Mouse (Mus musculus): Measurements from ENCODE around the gene Frmd4a. TPM values are rescaled to one million over a fixed set of nuclear protein-coding genes. Genes with fewer than 3 reads are reported as not detected.

Gene Frmd4a
- polyA plus RNA-seq, 1 experiment from 2014 or later: 17.7 TPM

- H3K4me3 ChIP-seq (ENCODE audit: control insufficient read depth in 1 of 2, insufficient read depth in 1 of 2, low read depth in 1 of 2, low read length in 2 of 2): no peak overlapping the region
- no peaks in the 10 kb centered on the region for H3K27me3 ChIP-seq (ENCODE audit: control insufficient read depth, insufficient read depth, low read length)
- H3K4me2 ChIP-seq (ENCODE audit: low read length): no peak overlapping the region
- no peaks in the 10 kb centered on the region for H3K36me3 ChIP-seq (ENCODE audit: control insufficient read depth, insufficient read depth, low read length)
- WGBS: 85% methylated on average over 4 of the region's 4 CpGs
- ATAC-seq (ENCODE audit: insufficient number of reproducible peaks, insufficient read depth, low FRiP score, low read depth): no peak
- H3K4me1 ChIP-seq (ENCODE audit: control insufficient read depth in 2 of 2, insufficient read depth in 2 of 2, low read length in 2 of 2): 0 out of 4 replicates have a peak, but pooled peaks cover 0 to 2% of the 10 kb centered on the region in 2 experiments
- H3K9me3 ChIP-seq (ENCODE audit: control insufficient read depth, low read length): no peaks in the 10 kb centered on the region
- H3K9ac ChIP-seq (ENCODE audit: low read length): no peak overlapping the region
- H3K27ac ChIP-seq (replicated peaks in 1 of 2; ENCODE audit: control insufficient read depth in 1 of 2, insufficient read depth in 1 of 2, low read depth in 2 of 2, low read length in 2 of 2): peak overlapping the region; percentile 38 to 47; a peak in 2 of 4 replicates
Measured at GRCm38 (mm10) chr2:4420679-4421312, 403.3 kb downstream of the Frmd4a start.

DNA sequence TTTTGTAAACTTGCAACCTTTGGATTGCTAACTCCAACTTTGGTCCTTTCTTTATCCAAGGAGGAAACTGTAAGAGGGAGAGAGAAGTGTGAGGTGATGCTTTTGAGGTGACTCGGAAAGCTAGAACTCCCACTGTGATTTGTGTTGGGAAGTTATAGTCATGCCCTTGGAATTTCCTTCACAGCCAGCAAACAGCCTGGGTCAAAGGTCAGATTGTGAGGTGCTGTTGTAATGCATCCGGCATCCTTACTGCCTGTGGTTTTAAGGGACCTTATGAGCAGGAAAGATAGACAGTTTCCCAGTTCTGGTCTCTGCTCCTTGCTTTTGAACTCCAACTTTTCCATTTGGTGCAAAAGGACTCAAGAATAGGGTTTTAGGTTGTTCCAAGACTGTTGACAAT is 404.2 kb downstream of the Frmd4a start:
- Histone ChIP-seq H3K4me1 (ENCODE audit: control insufficient read depth in 2 of 2, insufficient read depth in 2 of 2, low read length in 2 of 2) (0 out of 4 replicates have a peak, but pooled peaks cover 0 to 2% of the 10 kb centered on the region in 2 experiments), H3K27ac (replicated peaks in 1 of 2; ENCODE audit: control insufficient read depth in 1 of 2, insufficient read depth in 1 of 2, low read depth in 2 of 2, low read length in 2 of 2) (peak overlapping the region in 1 of 2 experiments; percentile 47; a peak in 2 of 4 replicates), H3K36me3 (ENCODE audit: control insufficient read depth, insufficient read depth, low read length) (no peaks in the 10 kb centered on the region), H3K9ac (ENCODE audit: low read length) (no peak overlapping the region), H3K4me2 (ENCODE audit: low read length) (no peak overlapping the region), H3K4me3 (ENCODE audit: control insufficient read depth in 1 of 2, insufficient read depth in 1 of 2, low read depth in 1 of 2, low read length in 2 of 2) (no peak overlapping the region), H3K9me3 (ENCODE audit: control insufficient read depth, low read length) (no peaks in the 10 kb centered on the region), H3K27me3 (ENCODE audit: control insufficient read depth, insufficient read depth, low read length) (no peaks in the 10 kb centered on the region)
- ATAC-seq (ENCODE audit: insufficient number of reproducible peaks, insufficient read depth, low FRiP score, low read depth): no peak
- 35% methylated on average over 2 of the region's 2 CpGs for whole genome bisulfite sequencing

DNA sequence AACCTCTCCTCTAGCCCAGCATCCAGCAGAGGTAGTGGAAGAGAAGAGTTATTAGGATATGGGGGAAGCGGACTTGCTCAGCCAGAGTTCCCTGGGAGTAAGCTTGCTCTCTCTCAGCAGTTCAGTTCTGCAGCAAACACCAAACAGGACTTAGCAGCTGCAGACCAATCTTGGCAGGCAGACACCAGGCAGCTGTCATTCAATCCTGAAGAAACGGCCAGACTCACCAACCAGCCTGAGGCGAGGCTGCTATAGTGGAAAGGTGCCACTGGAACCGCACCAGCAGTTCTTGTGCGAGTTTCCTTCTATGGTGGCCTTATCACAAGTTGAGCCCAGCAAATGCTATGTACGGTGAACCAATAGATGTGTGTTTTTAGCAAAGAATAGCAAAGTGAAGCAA is 406.4 kb downstream of the Frmd4a start:
- WGBS: 72% methylated on average over 6 of the region's 6 CpGs
- peaks cover 6 to 8% of the 10 kb centered on the region in 2 experiments for H3K4me1 ChIP-seq (ENCODE audit: control insufficient read depth in 2 of 2, insufficient read depth in 2 of 2, low read length in 2 of 2)
- H3K27me3 ChIP-seq (ENCODE audit: control insufficient read depth, insufficient read depth, low read length): no peaks in the 10 kb centered on the region
- H3K9ac ChIP-seq (ENCODE audit: low read length): no peak overlapping the region
- H3K9me3 ChIP-seq (ENCODE audit: control insufficient read depth, low read length): no peaks in the 10 kb centered on the region
- no peaks in the 10 kb centered on the region for H3K36me3 ChIP-seq (ENCODE audit: control insufficient read depth, insufficient read depth, low read length)
- ATAC-seq (ENCODE audit: insufficient number of reproducible peaks, insufficient read depth, low FRiP score, low read depth): no peak
- H3K4me2 ChIP-seq (ENCODE audit: low read length): no peak overlapping the region
- no peak overlapping the region for H3K27ac ChIP-seq (replicated peaks in 1 of 2; ENCODE audit: control insufficient read depth in 1 of 2, insufficient read depth in 1 of 2, low read depth in 2 of 2, low read length in 2 of 2)
- H3K4me3 ChIP-seq (ENCODE audit: control insufficient read depth in 1 of 2, insufficient read depth in 1 of 2, low read depth in 1 of 2, low read length in 2 of 2): no peak overlapping the region

DNA sequence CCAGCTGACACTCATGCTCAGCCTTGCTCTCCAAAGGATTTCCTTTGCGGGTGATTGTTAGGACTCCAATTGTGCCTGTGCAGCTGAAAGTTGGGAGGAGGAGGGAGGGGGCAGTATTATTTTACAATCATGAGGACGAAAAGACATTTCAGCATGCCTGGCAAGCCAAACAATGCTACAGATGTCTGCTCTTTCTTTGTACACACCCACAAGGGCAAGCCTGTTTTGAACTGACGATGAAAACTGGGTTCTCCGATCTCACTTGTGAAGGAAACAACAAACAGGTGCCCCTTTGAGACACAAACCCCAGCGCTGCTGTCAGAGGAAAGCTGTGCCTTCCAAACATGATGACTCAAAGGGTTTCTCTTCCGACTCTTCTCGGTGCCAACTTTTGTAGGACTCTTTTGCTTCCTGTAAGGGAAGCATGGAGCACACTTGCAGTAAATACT is 410.9 kb downstream of the Frmd4a start:
- no peak overlapping the region for H3K4me3 ChIP-seq (ENCODE audit: control insufficient read depth in 1 of 2, insufficient read depth in 1 of 2, low read depth in 1 of 2, low read length in 2 of 2)
- ATAC-seq (ENCODE audit: insufficient number of reproducible peaks, insufficient read depth, low FRiP score, low read depth): no peak

DNA sequence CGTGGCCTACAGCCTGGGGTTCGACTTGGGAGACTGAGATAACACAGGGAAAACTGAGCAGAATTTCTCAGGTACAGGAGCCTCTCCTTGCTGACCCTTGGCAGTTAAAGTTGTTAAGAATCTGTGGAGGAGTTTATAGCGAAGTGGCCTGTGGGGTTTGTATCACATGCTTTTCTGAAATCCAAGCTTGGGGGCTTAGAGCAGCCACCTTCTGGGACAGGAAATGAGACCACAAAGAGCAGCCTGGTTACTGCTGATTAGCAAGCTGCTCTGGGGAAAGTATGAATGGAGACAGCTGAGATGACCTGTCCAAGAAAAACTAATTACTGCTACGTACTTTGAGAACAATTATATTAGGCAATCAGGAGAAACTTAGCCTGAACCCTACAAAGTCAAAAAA is 415.6 kb downstream of the Frmd4a start:
- Histone ChIP-seq H3K36me3 (ENCODE audit: control insufficient read depth, insufficient read depth, low read length) (no peaks in the 10 kb centered on the region; the same call in 1 of the 2 replicates), H3K9ac (ENCODE audit: low read length) (no peak overlapping the region), H3K27ac (replicated peaks in 1 of 2; ENCODE audit: control insufficient read depth in 1 of 2, insufficient read depth in 1 of 2, low read depth in 2 of 2, low read length in 2 of 2) (peak overlapping the region; percentile 58 to 64; a peak in 3 of 4 replicates), H3K4me2 (ENCODE audit: low read length) (no peak overlapping the region), H3K4me1 (ENCODE audit: control insufficient read depth in 2 of 2, insufficient read depth in 2 of 2, low read length in 2 of 2) (peaks cover 16 to 42% of the 10 kb centered on the region in 2 experiments), H3K4me3 (ENCODE audit: control insufficient read depth in 1 of 2, insufficient read depth in 1 of 2, low read depth in 1 of 2, low read length in 2 of 2) (no peak overlapping the region), H3K27me3 (ENCODE audit: control insufficient read depth, insufficient read depth, low read length) (no peaks in the 10 kb centered on the region), H3K9me3 (ENCODE audit: control insufficient read depth, low read length) (no peaks in the 10 kb centered on the region)
- ATAC-seq (ENCODE audit: insufficient number of reproducible peaks, insufficient read depth, low FRiP score, low read depth): no peak
- 25% methylated on average over 4 of the region's 4 CpGs for WGBS

More for the DNA sequence above, 410.9 kb downstream of the Frmd4a start:
- H3K27me3 ChIP-seq (ENCODE audit: control insufficient read depth, insufficient read depth, low read length): no peaks in the 10 kb centered on the region
- H3K27ac ChIP-seq (replicated peaks in 1 of 2; ENCODE audit: control insufficient read depth in 1 of 2, insufficient read depth in 1 of 2, low read depth in 2 of 2, low read length in 2 of 2): peak overlapping the region; percentile 32 to 61; a peak in 3 of 4 replicates
- H3K9ac ChIP-seq (ENCODE audit: low read length): no peak overlapping the region
- peaks cover 13 to 34% of the 10 kb centered on the region in 2 experiments for H3K4me1 ChIP-seq (ENCODE audit: control insufficient read depth in 2 of 2, insufficient read depth in 2 of 2, low read length in 2 of 2)
- H3K4me2 ChIP-seq (ENCODE audit: low read length): peak overlapping the region; percentile 1; the same call in 1 of the 2 replicates
- WGBS: 40% methylated on average over 7 of the region's 7 CpGs
- H3K9me3 ChIP-seq (ENCODE audit: control insufficient read depth, low read length): no peaks in the 10 kb centered on the region
- H3K36me3 ChIP-seq (ENCODE audit: control insufficient read depth, insufficient read depth, low read length): no peaks in the 10 kb centered on the region

GRCm38 (mm10) chr2:4435051-4435450 is 417.5 kb downstream of the Frmd4a start:
- Histone ChIP-seq H3K4me1 (ENCODE audit: control insufficient read depth in 2 of 2, insufficient read depth in 2 of 2, low read length in 2 of 2) (peaks cover 13 to 34% of the 10 kb centered on the region in 2 experiments), H3K9ac (ENCODE audit: low read length) (no peak overlapping the region), H3K36me3 (ENCODE audit: control insufficient read depth, insufficient read depth, low read length) (no peaks in the 10 kb centered on the region; the same call in 1 of the 2 replicates), H3K27ac (replicated peaks in 1 of 2; ENCODE audit: control insufficient read depth in 1 of 2, insufficient read depth in 1 of 2, low read depth in 2 of 2, low read length in 2 of 2) (no peak overlapping the region), H3K4me2 (ENCODE audit: low read length) (no peak overlapping the region), H3K27me3 (ENCODE audit: control insufficient read depth, insufficient read depth, low read length) (no peaks in the 10 kb centered on the region), H3K9me3 (ENCODE audit: control insufficient read depth, low read length) (no peaks in the 10 kb centered on the region), H3K4me3 (ENCODE audit: control insufficient read depth in 1 of 2, insufficient read depth in 1 of 2, low read depth in 1 of 2, low read length in 2 of 2) (no peak overlapping the region)
- ATAC-seq (ENCODE audit: insufficient number of reproducible peaks, insufficient read depth, low FRiP score, low read depth): no peak
- 72% methylated on average over 8 of the region's 8 CpGs for WGBS

DNA sequence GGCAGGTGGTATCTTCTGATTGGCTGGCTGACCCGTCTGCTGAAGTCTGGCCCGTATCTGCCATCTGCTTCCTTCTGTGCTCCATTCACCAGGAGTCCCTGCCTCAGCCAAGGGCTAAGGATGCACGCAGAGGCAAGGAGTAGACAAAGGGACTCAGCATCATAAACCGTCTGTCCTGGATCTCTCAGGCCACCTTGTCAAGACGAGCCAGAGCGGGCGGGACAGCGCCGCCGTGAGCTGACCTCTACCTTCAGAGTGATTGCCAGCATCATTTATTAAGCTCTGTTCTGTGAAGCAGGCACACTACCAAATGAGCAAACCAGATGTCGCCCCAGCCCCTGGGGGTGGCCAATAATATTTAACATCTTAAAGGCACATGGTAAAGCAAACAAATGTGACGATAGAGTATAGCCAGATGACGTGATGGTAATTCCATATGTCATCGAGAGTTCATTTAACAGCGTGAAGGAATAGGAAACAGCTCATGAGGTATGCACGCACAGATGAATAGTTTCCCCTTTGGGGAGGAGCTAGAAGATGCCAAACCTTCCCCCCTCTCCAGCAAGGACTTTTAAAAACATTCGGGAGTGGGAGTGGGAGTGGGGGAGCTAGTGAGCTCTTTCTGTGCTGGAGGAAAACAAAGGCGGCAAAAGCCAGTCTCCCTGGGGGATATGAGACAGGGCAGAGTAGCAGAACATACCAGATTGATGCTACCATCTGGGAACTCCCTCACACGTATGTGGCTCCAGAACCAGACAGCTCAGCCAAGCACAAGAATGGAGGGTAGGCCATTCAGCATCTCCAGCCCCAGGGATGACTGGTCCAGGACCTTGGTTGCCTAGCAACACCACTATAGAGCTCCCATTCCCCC is 419.1 kb downstream of the Frmd4a start:
- Histone ChIP-seq H3K36me3 (ENCODE audit: control insufficient read depth, insufficient read depth, low read length) (no peaks in the 10 kb centered on the region; the same call in 1 of the 2 replicates), H3K9ac (ENCODE audit: low read length) (no peak overlapping the region), H3K4me1 (ENCODE audit: control insufficient read depth in 2 of 2, insufficient read depth in 2 of 2, low read length in 2 of 2) (peaks cover 13 to 37% of the 10 kb centered on the region in 2 experiments), H3K4me3 (ENCODE audit: control insufficient read depth in 1 of 2, insufficient read depth in 1 of 2, low read depth in 1 of 2, low read length in 2 of 2) (no peak overlapping the region), H3K4me2 (ENCODE audit: low read length) (no peak overlapping the region), H3K27me3 (ENCODE audit: control insufficient read depth, insufficient read depth, low read length) (no peaks in the 10 kb centered on the region), H3K9me3 (ENCODE audit: control insufficient read depth, low read length) (no peaks in the 10 kb centered on the region), H3K27ac (replicated peaks in 1 of 2; ENCODE audit: control insufficient read depth in 1 of 2, insufficient read depth in 1 of 2, low read depth in 2 of 2, low read length in 2 of 2) (no peak overlapping the region)
- no peak for ATAC-seq (ENCODE audit: insufficient number of reproducible peaks, insufficient read depth, low FRiP score, low read depth)
- WGBS: 75% methylated on average over 19 of the region's 19 CpGs
